Mouse (Mus musculus): Measurements from ENCODE around the gene Gm21992.

GRCm38 (mm10) chr19:4811909-4812242, 464 bp upstream of the Gm21992 start:
- TF ChIP-seq POLR2A (IDR thresholded peaks at IDR 0.05; ENCODE audit: borderline replicate concordance, low read depth, low read length) (no peak; the same call in 1 of the 2 replicates), CTCF (IDR thresholded peaks at IDR 0.05; ENCODE audit: low read depth, low read length) (no peak)
